Mouse (Mus musculus) forebrain, embryonic 13.5 days (tissue): ENCODE results near the gene Bcar3. TPM values are rescaled to one million over a fixed set of nuclear protein-coding genes. Genes with fewer than 3 reads are reported as not detected.

Source experiments
- ATAC-seq: fragments of 200-750 bp; cut with Nextera tagmentation; 2 replicates; pipeline ENCODE4 v1.8.0; 2017
- H3K27ac ChIP-seq: fragments of 300-500 bp; sonication (generic); 2 replicates; pipeline ENCODE4 v1.5.1; 2015; ENCODE audit warnings: inconsistent platforms, mild to moderate bottlenecking, moderate library complexity
- H3K27me3 ChIP-seq: fragments of 300-500 bp; sonication (generic); 2 replicates; pipeline ENCODE4 v1.6.1; 2015; ENCODE audit warnings: mild to moderate bottlenecking, inconsistent platforms
- H3K36me3 ChIP-seq: fragments of 300-500 bp; sonication (generic); 2 replicates; pipeline ENCODE4 v1.6.1; 2015; ENCODE audit warnings: mild to moderate bottlenecking, inconsistent platforms; ENCODE audit not compliant: poor library complexity, severe bottlenecking
- H3K4me1 ChIP-seq: fragments of 300-500 bp; sonication (generic); 2 replicates; pipeline ENCODE4 v1.6.1; 2015; ENCODE audit warnings: inconsistent platforms
- H3K4me2 ChIP-seq: fragments of 300-500 bp; sonication (generic); 2 replicates; pipeline ENCODE4 v1.6.1; 2015; ENCODE audit warnings: inconsistent platforms, mild to moderate bottlenecking, moderate library complexity
- H3K4me3 ChIP-seq: fragments of 300-500 bp; sonication (generic); 2 replicates; pipeline ENCODE4 v1.5.1; 2015; ENCODE audit warnings: mild to moderate bottlenecking, inconsistent platforms
- H3K9ac ChIP-seq: fragments of 300-500 bp; sonication (generic); 2 replicates; pipeline ENCODE4 v1.6.1; 2015; ENCODE audit warnings: mild to moderate bottlenecking, inconsistent platforms
- H3K9me3 ChIP-seq: fragments of 300-500 bp; sonication (generic); replicated peaks from 2 replicates; pipeline ENCODE4 v1.6.1; 2016; ENCODE audit warnings: inconsistent platforms
- WGBS: fragments of 180-500 bp; shearing (Covaris S2); methylation state at CpG from one replicate; pipeline ENCODE4 v1.1.7; 2015; 5-methylcytosine and 5-hydroxymethylcytosine counted together
- microRNA counts: library from miRNA; unstranded; fragments of <30 nt; microRNA quantifications from one replicate; lab custom pipeline; 2016
- microRNA-seq: library from miRNA; unstranded; fragments of <30 nt; microRNA quantifications from one replicate; pipeline ENCODE4, GENCODE M21; 2016
- polyA plus RNA-seq: library from polyadenylated mRNA; unstranded; fragments of >200 nt; fragmentation: Nextera tagmentation; extraction: Ambion mirVana; gene quantifications from 2 replicates; pipeline ENCODE4 v1.2.1, GENCODE M21; 2015

The Bcar3 gene
- polyA plus RNA-seq, 1 experiment from 2014 or later, result 6.0 TPM

- H3K9ac ChIP-seq, result no peak overlapping the region
- no peak overlapping the region for H3K27ac ChIP-seq
- peaks cover 3% of the 10 kb centered on the region; the same call in 1 of the 2 replicates for H3K4me1 ChIP-seq
- H3K4me3 ChIP-seq, result no peak overlapping the region
- H3K27me3 ChIP-seq, result no peaks in the 10 kb centered on the region
- ATAC-seq, result no peak
- 57% methylated on average over 2 of the region's 2 CpGs for WGBS
- peaks cover 19% of the 10 kb centered on the region for H3K36me3 ChIP-seq
- H3K9me3 ChIP-seq, result no peaks in the 10 kb centered on the region
- H3K4me2 ChIP-seq, result no peak overlapping the region
Observed at GRCm38 (mm10) chr3:122557766-122558165, 263.8 kb downstream of the Bcar3 start.

GRCm38 (mm10) chr3:122565285-122565684 is 271.3 kb downstream of the Bcar3 start:
- Histone ChIP-seq H3K36me3 (peaks cover 26% of the 10 kb centered on the region), H3K4me3 (no peak overlapping the region), H3K27ac (no peak overlapping the region), H3K4me2 (no peak overlapping the region), H3K9ac (no peak overlapping the region), H3K4me1 (no peaks in the 10 kb centered on the region), H3K27me3 (no peaks in the 10 kb centered on the region), H3K9me3 (no peaks in the 10 kb centered on the region)
- WGBS, result 66% methylated on average over 7 of the region's 7 CpGs
- no peak for ATAC-seq

DNA sequence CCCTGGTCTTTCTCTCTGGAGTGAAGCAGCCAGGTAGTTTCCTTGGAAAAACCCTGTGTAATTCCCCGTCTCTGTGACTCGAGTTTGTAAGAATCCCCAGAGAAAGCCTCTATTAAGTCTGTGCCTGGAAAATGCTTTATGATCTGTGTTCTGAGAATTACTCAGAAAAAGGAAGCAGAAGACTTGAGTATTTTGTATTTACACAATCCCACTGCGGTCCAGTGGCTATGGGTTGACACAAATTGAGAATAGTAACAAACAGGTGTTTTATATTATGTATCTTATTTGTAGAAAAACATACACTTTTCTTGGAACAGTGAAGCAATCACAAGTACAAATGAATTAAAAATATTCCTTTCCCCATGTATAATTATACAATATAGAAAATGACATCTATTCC is 272.2 kb downstream of the Bcar3 start:
- Histone ChIP-seq H3K36me3 (peaks cover 26% of the 10 kb centered on the region), H3K27ac (no peak overlapping the region), H3K9me3 (no peaks in the 10 kb centered on the region), H3K9ac (no peak overlapping the region), H3K4me2 (no peak overlapping the region), H3K4me3 (no peak overlapping the region), H3K4me1 (no peaks in the 10 kb centered on the region), H3K27me3 (no peaks in the 10 kb centered on the region)
- WGBS, result 90% methylated on average over 3 of the region's 3 CpGs
- no peak for ATAC-seq

- H3K4me2 ChIP-seq, result no peak overlapping the region
- H3K4me1 ChIP-seq, result no peaks in the 10 kb centered on the region
- no peak overlapping the region for H3K27ac ChIP-seq
- peaks cover 22% of the 10 kb centered on the region for H3K36me3 ChIP-seq
- H3K4me3 ChIP-seq, result no peak overlapping the region
- no peaks in the 10 kb centered on the region for H3K27me3 ChIP-seq
- no peak overlapping the region for H3K9ac ChIP-seq
- H3K9me3 ChIP-seq, result no peaks in the 10 kb centered on the region
- no peak for ATAC-seq
- 81% methylated on average over 4 of the region's 4 CpGs for WGBS
Observed at GRCm38 (mm10) chr3:122566549-122566948, 272.6 kb downstream of the Bcar3 start.

- Histone ChIP-seq H3K27me3 (no peaks in the 10 kb centered on the region), H3K9ac (no peak overlapping the region), H3K4me1 (peaks cover 15% of the 10 kb centered on the region; the same call in 1 of the 2 replicates), H3K4me3 (no peak overlapping the region), H3K9me3 (no peaks in the 10 kb centered on the region), H3K27ac (no peak overlapping the region), H3K36me3 (peaks cover 7% of the 10 kb centered on the region; the same call in 1 of the 2 replicates), H3K4me2 (no peak overlapping the region)
- peak; percentile 62 for ATAC-seq
- WGBS, result 93% methylated on average over 5 of the region's 5 CpGs
Observed at GRCm38 (mm10) chr3:122573426-122574286, 279.7 kb downstream of the Bcar3 start.

- Histone ChIP-seq H3K4me2 (no peak overlapping the region), H3K9me3 (no peaks in the 10 kb centered on the region), H3K4me3 (no peak overlapping the region), H3K27ac (no peak overlapping the region), H3K36me3 (peaks cover 7% of the 10 kb centered on the region; the same call in 1 of the 2 replicates), H3K4me1 (peaks cover 15% of the 10 kb centered on the region; the same call in 1 of the 2 replicates), H3K9ac (no peak overlapping the region), H3K27me3 (no peaks in the 10 kb centered on the region)
- 86% methylated on average over 1 of the region's 1 CpGs for WGBS
- ATAC-seq, result no peak
Observed at GRCm38 (mm10) chr3:122574921-122575320, 281.0 kb downstream of the Bcar3 start.

GRCm38 (mm10) chr3:122577360-122577759 is 283.4 kb downstream of the Bcar3 start:
- no peak overlapping the region for H3K27ac ChIP-seq
- peaks cover 15% of the 10 kb centered on the region; the same call in 1 of the 2 replicates for H3K4me1 ChIP-seq
- H3K4me3 ChIP-seq, result no peak overlapping the region
- no peak overlapping the region for H3K9ac ChIP-seq
- H3K4me2 ChIP-seq, result no peak overlapping the region
- peaks cover 7% of the 10 kb centered on the region; the same call in 1 of the 2 replicates for H3K36me3 ChIP-seq
- ATAC-seq, result no peak
- no peaks in the 10 kb centered on the region for H3K9me3 ChIP-seq
- no peaks in the 10 kb centered on the region for H3K27me3 ChIP-seq

MicroRNAs encoded within 50 kb of the gene (microRNA counts, 519-probe panel; counts per million panel counts)
- microRNA mmu-miR-760 (lab: Ali Mortazavi, UCI), result 177 counts per million, percentile 53 among the panel's probes with 10 or more counts

Small RNA genes lying within 50 kb of the gene (microRNA-seq; reads per million reads assigned to microRNA genes)
- 391 reads per million, percentile 69 among the genes with 10 or more reads in this experiment for gene Mir760
- not detected for gene Mir7657

Other genes with a start within 250 kb of the Bcar3 start
- 0.72 and 0.92 TPM in 2 replicates for gene Abca4, start 249.7 kb upstream of the Bcar3 start, polyA plus RNA-seq
- 48.0 and 51.2 TPM in 2 replicates for gene Gclm, start 48.6 kb upstream of the Bcar3 start, polyA plus RNA-seq
- 69.2 and 70.2 TPM in 2 replicates for gene Dnttip2, start 19.7 kb upstream of the Bcar3 start, polyA plus RNA-seq